Comparison of ENCODE assay signal across 7 mouse cellular contexts in genomic region chr2:180024401-180025098, GRCm38 (mm10). TPM values are rescaled to one million over a fixed set of nuclear protein-coding genes. Genes with fewer than 3 reads are reported as not detected.
DNase-seq lines count a peak whose midpoint lies in the region; ATAC-seq and TF ChIP-seq lines count a peak whose summit lies in the region.

Lsm14b (plus strand) TSS chr2:180024987.

- H3K27ac ChIP-seq in intestine, postnatal 0 days (ENCODE audit: low read depth, low read length) = peak within 1 kb of the TSS; percentile 89
- peak within 1 kb of the TSS; percentile 95 for H3K27ac ChIP-seq in midbrain, embryonic 12.5 days (replicated peaks)
- peak within 1 kb of the TSS; percentile 71 for H3K27ac ChIP-seq in small intestine, adult 2 months (ENCODE audit: insufficient read depth, low read depth, low read length)

- under 1% methylated on average over 65 of the region's 80 CpGs for WGBS in intestine, postnatal 0 days
- WGBS in midbrain, embryonic 12.5 days = under 1% methylated on average over 60 of the region's 80 CpGs
- 2% methylated on average over 78 of the region's 80 CpGs for WGBS in small intestine, adult 2 months

- H3K9ac ChIP-seq in intestine, postnatal 0 days (ENCODE audit: low read depth, low read length) = peak within 1 kb of the TSS; percentile 85
- peak within 1 kb of the TSS; percentile 99 for H3K9ac ChIP-seq in midbrain, embryonic 12.5 days (replicated peaks)

- intact Hi-C loops in left cerebral cortex, postnatal 4 days (cut with DNase I) = loop anchor here (2.0 to 5.0 kb wide), 2 partner anchors 48 to 107 kb away; partner anchors contain the start of gene Taf4

- H3K36me3 ChIP-seq in intestine, postnatal 0 days (ENCODE audit: control insufficient read depth, insufficient read depth) = peaks cover 9% of the 10 kb centered on the region
- H3K36me3 ChIP-seq in midbrain, embryonic 12.5 days = peaks cover 29% of the 10 kb centered on the region
- peaks cover 13% of the 10 kb centered on the region for H3K36me3 ChIP-seq in small intestine, adult 2 months (ENCODE audit: control insufficient read depth, insufficient read depth, low read length)

- no peaks in the 10 kb centered on the region for H3K9me3 ChIP-seq in intestine, postnatal 0 days (ENCODE audit: control insufficient read depth)
- H3K9me3 ChIP-seq in midbrain, embryonic 12.5 days = no peaks in the 10 kb centered on the region

- DNase-seq in adrenal gland, adult 8-10 months = peak; percentile 99
- DNase-seq in embryo, embryonic 9.5 days (ENCODE audit: extremely low spot score) = peak; percentile 99
- peak; percentile 62 for DNase-seq in gonadal fat pad, adult 2 months (ENCODE audit: low read depth)
- peak; percentile 98 for DNase-seq in left cerebral cortex, postnatal 4 days

- H3K4me1 ChIP-seq in intestine, postnatal 0 days (replicated peaks; ENCODE audit: control insufficient read depth, insufficient read depth, low read length) = no peaks in the 10 kb centered on the region
- peaks cover 38% of the 10 kb centered on the region for H3K4me1 ChIP-seq in midbrain, embryonic 12.5 days
- peaks cover 16% of the 10 kb centered on the region for H3K4me1 ChIP-seq in small intestine, adult 2 months (ENCODE audit: control insufficient read depth, insufficient read depth, insufficient read length, low read length)

- ATAC-seq in intestine, postnatal 0 days = peak; percentile 95
- peak; percentile 97 for ATAC-seq in midbrain, embryonic 12.5 days (ENCODE audit: low FRiP score, low read depth)

- no peak; the same call in 1 of the 2 replicates for TF ChIP-seq CTCF in intestine, postnatal 0 days (IDR thresholded peaks at IDR 0.05; ENCODE audit: low read depth)
- TF ChIP-seq CTCF in small intestine, adult 2 months (IDR thresholded peaks at IDR 0.05; ENCODE audit: extremely low read depth, insufficient read length, insufficient replicate concordance, low read depth, low read length) = no peak

- H3K4me3 ChIP-seq in intestine, postnatal 0 days (ENCODE audit: low read depth, low read length) = peak within 1 kb of the TSS; percentile 86
- peak within 1 kb of the TSS; percentile 98 for H3K4me3 ChIP-seq in midbrain, embryonic 12.5 days
- peak within 1 kb of the TSS; percentile 70 for H3K4me3 ChIP-seq in small intestine, adult 2 months (ENCODE audit: low read depth, low read length)

- peak within 1 kb of the TSS; percentile 99 for H3K4me2 ChIP-seq in intestine, postnatal 0 days (replicated peaks; ENCODE audit: low read depth)
- H3K4me2 ChIP-seq in midbrain, embryonic 12.5 days (replicated peaks) = peak within 1 kb of the TSS; percentile 95

- H3K27me3 ChIP-seq in intestine, postnatal 0 days (replicated peaks; ENCODE audit: control insufficient read depth, insufficient read depth, low read length) = peaks cover 20% of the 10 kb centered on the region
- H3K27me3 ChIP-seq in midbrain, embryonic 12.5 days = peaks cover 31% of the 10 kb centered on the region
- peaks cover 7% of the 10 kb centered on the region; the same call in 1 of the 2 replicates for H3K27me3 ChIP-seq in small intestine, adult 2 months (ENCODE audit: control insufficient read depth, insufficient read depth, low read length)

- peak; percentile 64 for TF ChIP-seq POLR2A in small intestine, adult 2 months (IDR thresholded peaks at IDR 0.05; ENCODE audit: low read depth, low read length)

RNA-seq across cellular contexts. Expression of gene Lsm14b, which starts in this region (rescaled TPM):
- total RNA-seq in adrenal gland, adult 8-10 months (2022) = 10 to 100 TPM; 41.8 to 54.8 (median 48.5) TPM
- 31.1 and 42.4 TPM in 2 replicates for polyA plus RNA-seq in gonadal fat pad, adult 2 months (2012; rRNA removed)
- 3.2 and 3.7 TPM in 2 replicates for polyA plus RNA-seq in intestine, postnatal 0 days (2015; fragmentation: Nextera tagmentation; extraction: Ambion mirVana)
- 100 to 1,000 TPM; 199 to 202 TPM for total RNA-seq in left cerebral cortex, postnatal 4 days (2021)
- 16.9 and 19.5 TPM in 2 replicates for polyA plus RNA-seq in midbrain, embryonic 12.5 days (2016; fragmentation: Nextera tagmentation; extraction: Ambion mirVana)
- polyA plus RNA-seq in small intestine, adult 2 months (2012; rRNA removed) = 10.7 and 23.7 TPM in 2 replicates

Comparison
In these comparisons a context has a peak if more than half of its experiments do, and no peak if none do; other contexts are left out.
1. Peak in every context shown above with its lines: DNase-seq, ATAC-seq, H3K4me3 ChIP-seq and H3K27ac ChIP-seq.